Mouse (Mus musculus): ENCODE results near the gene Ntrk2. TPM values are rescaled to one million over a fixed set of nuclear protein-coding genes. Genes with fewer than 3 reads are reported as not detected.

The Ntrk2 gene
- total and polyA plus RNA-seq, 3 experiments: under 0.01 TPM; not detected in 2

DNA sequence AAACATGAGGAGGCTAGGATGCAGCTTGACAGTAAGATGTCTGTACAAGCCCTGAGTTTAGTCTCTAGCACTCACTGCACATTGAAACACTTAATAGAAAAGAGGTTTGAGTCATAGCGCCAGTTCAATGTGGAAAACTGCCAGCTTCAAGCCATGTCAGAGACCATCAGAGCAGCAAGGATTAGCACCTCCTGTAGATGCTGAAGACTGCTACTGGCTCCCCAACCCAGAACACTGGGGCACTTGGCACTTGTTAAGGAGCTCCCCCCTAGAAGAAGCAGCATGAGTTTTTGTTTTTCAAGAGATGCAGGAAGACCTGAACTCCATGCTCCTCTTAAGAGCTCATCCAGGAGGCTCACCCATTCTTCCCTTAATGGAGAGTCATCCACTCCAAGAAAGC lies 251.5 kb downstream of the Ntrk2 start:
- Histone ChIP-seq H3K4me1 (ENCODE audit: control insufficient read depth in 1 of 2, insufficient read depth in 2 of 2, low read length in 2 of 2) (no peaks in the 10 kb centered on the region), H3K79me2 (ENCODE audit: control insufficient read depth, insufficient read depth, low read length, poor library complexity) (no peaks in the 10 kb centered on the region), H3K9me3 (replicated peaks; ENCODE audit: insufficient read depth, low read length) (no peaks in the 10 kb centered on the region), H3K4me3 (ENCODE audit: control insufficient read depth in 1 of 2, insufficient read depth in 1 of 2, low read depth in 2 of 2, low read length in 2 of 2) (no peak overlapping the region), H3K27ac (ENCODE audit: control insufficient read depth, low read depth, low read length) (no peak overlapping the region), H3K9ac (ENCODE audit: control insufficient read depth, low read depth, low read length, poor library complexity, severe bottlenecking) (no peak overlapping the region), H3K27me3 (ENCODE audit: control insufficient read depth in 1 of 2, insufficient read depth in 2 of 2, low read length in 2 of 2) (no peaks in the 10 kb centered on the region), H3K36me3 (ENCODE audit: control insufficient read depth in 1 of 2, insufficient read depth in 2 of 2, low read length in 2 of 2) (no peaks in the 10 kb centered on the region)
- DNase-seq (ENCODE audit: low read depth, low spot score): no peak
- TF ChIP-seq POLR2AphosphoS5 (IDR thresholded peaks at IDR 0.05; ENCODE audit: borderline replicate concordance, low read depth, low read length) (no peak), HCFC1 (IDR thresholded peaks at IDR 0.05; ENCODE audit: low read depth, low read length) (no peak), NRF1 (IDR thresholded peaks at IDR 0.05; ENCODE audit: insufficient read depth, low read depth, low read length, poor library complexity, severe bottlenecking) (no peak), USF2 (IDR thresholded peaks at IDR 0.05; ENCODE audit: borderline replicate concordance in 1 of 2, insufficient read depth in 1 of 2, low read depth in 1 of 2, low read length in 2 of 2) (no peak), RAD21 (IDR thresholded peaks at IDR 0.05; ENCODE audit: low read depth, low read length) (no peak)

DNA sequence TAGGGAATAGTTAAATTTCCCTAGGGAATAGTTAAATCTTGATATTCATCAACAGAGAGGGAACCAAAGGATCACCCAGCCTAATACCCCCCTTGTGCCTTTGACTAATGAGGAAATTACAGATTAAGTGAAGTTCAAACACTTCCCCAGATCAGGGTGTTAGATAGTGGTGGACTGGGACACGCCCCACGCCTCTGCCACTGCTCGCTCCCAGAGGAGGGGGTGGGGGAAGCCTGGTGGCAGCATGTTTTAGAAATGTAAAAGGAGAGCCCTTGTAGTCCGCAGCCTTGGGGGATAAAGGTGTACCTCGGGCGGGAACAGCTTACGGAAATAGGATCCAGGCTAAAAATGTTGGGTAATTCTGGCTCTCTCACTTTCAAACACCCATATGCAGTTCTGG lies 252.7 kb downstream of the Ntrk2 start:
- DNase-seq (ENCODE audit: low read depth, low spot score): no peak
- Histone ChIP-seq H3K4me3 (ENCODE audit: control insufficient read depth in 1 of 2, insufficient read depth in 1 of 2, low read depth in 2 of 2, low read length in 2 of 2) (no peak overlapping the region), H3K79me2 (ENCODE audit: control insufficient read depth, insufficient read depth, low read length, poor library complexity) (no peaks in the 10 kb centered on the region), H3K9ac (ENCODE audit: control insufficient read depth, low read depth, low read length, poor library complexity, severe bottlenecking) (no peak overlapping the region), H3K36me3 (ENCODE audit: control insufficient read depth in 1 of 2, insufficient read depth in 2 of 2, low read length in 2 of 2) (no peaks in the 10 kb centered on the region), H3K27ac (ENCODE audit: control insufficient read depth, low read depth, low read length) (no peak overlapping the region), H3K27me3 (ENCODE audit: control insufficient read depth in 1 of 2, insufficient read depth in 2 of 2, low read length in 2 of 2) (no peaks in the 10 kb centered on the region), H3K9me3 (replicated peaks; ENCODE audit: insufficient read depth, low read length) (no peaks in the 10 kb centered on the region), H3K4me1 (ENCODE audit: control insufficient read depth in 1 of 2, insufficient read depth in 2 of 2, low read length in 2 of 2) (no peaks in the 10 kb centered on the region)
- no peak for TF ChIP-seq POLR2AphosphoS2 (IDR thresholded peaks at IDR 0.05; ENCODE audit: low read length)
- no peak for TF ChIP-seq GATA1 (IDR thresholded peaks at IDR 0.05; ENCODE audit: low read depth, low read length)
- TF ChIP-seq MEF2A (IDR thresholded peaks at IDR 0.05; ENCODE audit: extremely low read depth, insufficient replicate concordance, low read depth, low read length, poor library complexity, severe bottlenecking): no peak
- TF ChIP-seq SIN3A (IDR thresholded peaks at IDR 0.05; ENCODE audit: low read length): no peak
- TF ChIP-seq POLR2A (IDR thresholded peaks at IDR 0.05; ENCODE audit: control insufficient read depth in 1 of 2, insufficient read depth in 1 of 2, low read depth in 1 of 2, low read length in 2 of 2, poor library complexity in 1 of 2): no peak
- TF ChIP-seq NRF1 (IDR thresholded peaks at IDR 0.05; ENCODE audit: insufficient read depth, low read depth, low read length, poor library complexity, severe bottlenecking): no peak
- no peak for TF ChIP-seq RAD21 (IDR thresholded peaks at IDR 0.05; ENCODE audit: low read depth, low read length)
- TF ChIP-seq ETS1 (IDR thresholded peaks at IDR 0.05; ENCODE audit: low read depth, low read length): no peak
- TF ChIP-seq MAX (IDR thresholded peaks at IDR 0.05; ENCODE audit: low read length): no peak
- TF ChIP-seq USF2 (IDR thresholded peaks at IDR 0.05; ENCODE audit: borderline replicate concordance in 1 of 2, insufficient read depth in 1 of 2, low read depth in 1 of 2, low read length in 2 of 2): no peak
- no peak for TF ChIP-seq ELF1 (IDR thresholded peaks at IDR 0.05; ENCODE audit: low read depth, low read length)
- no peak for TF ChIP-seq POLR2AphosphoS5 (IDR thresholded peaks at IDR 0.05; ENCODE audit: borderline replicate concordance, low read depth, low read length)
- TF ChIP-seq MAZ (IDR thresholded peaks at IDR 0.05; ENCODE audit: low read depth, low read length): no peak
- TF ChIP-seq UBTF (IDR thresholded peaks at IDR 0.05; ENCODE audit: borderline replicate concordance, insufficient read depth, low read depth, low read length): no peak
- no peak for TF ChIP-seq KAT2A (conservative IDR thresholded peaks at IDR 0.05; ENCODE audit: low read depth, low read length)
- no peak for TF ChIP-seq RCOR1 (IDR thresholded peaks at IDR 0.05; ENCODE audit: low read depth, low read length)
- TF ChIP-seq ZKSCAN1 (IDR thresholded peaks at IDR 0.05; ENCODE audit: low read depth, low read length): no peak
